Mouse (Mus musculus): ENCODE measurements at regions not wholly inside any gene's neighbourhood (a gene's known extent, or its start where the extent isn't known, plus 50 kb on each side); places are given as distances from the start of the nearest gene placed in this dataset.

DNA sequence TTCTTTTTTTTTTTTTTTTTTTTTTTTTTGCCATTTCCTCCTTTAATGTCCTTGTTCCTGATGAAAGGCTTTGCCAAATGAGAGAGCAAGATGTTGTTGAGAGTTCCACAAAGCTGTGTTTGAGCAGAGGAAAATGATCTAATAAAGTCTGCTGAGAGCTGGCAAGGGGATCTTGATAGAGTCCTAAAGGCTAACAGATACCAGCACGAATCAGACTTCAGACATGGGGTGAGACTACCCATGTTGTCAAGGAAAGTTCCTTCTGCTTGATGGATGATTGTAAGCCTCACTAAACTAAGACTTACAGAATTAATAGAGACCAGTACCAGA is 665.2 kb upstream of the Fam92a start:
- no peak for DNase-seq (ENCODE audit: low spot score in 2 of 2)

DNA sequence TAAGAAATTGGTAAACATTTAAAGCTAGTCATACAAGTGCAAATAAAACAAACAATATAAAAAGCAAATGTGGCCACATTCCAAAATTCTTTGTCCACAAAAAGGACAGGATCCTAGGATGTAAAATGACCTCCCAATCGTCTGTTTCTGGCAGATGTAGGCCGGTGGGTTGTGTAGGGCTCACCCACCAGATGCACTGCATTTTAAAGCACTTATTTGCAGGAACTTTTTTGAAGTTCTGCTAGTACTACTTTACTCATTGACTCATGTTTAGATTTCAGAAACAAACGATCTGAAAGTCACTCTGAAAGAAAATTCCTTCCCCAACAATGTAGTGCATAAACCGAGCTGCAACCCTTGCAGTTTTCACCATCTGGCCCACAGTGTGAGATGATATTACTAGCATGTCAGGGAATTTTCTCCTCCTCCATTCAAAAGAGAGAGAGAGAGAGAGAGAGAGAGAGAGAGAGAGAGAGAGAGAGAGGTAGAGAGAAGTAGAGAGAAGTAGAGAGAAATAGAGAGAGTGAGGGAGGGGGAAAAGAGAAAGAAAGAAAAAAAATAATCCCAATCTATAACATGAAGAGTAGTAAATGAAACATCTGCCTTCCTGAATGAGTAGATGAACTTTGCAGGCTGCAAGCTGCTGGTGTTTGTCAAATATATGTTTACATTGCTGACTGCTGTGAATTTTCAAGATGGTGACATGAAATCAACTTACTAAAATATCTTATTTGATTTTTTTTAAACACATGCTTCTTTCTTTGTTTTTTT is 664.7 kb upstream of the Fam92a start:
- no peak for DNase-seq (ENCODE audit: low spot score in 2 of 2)

DNA sequence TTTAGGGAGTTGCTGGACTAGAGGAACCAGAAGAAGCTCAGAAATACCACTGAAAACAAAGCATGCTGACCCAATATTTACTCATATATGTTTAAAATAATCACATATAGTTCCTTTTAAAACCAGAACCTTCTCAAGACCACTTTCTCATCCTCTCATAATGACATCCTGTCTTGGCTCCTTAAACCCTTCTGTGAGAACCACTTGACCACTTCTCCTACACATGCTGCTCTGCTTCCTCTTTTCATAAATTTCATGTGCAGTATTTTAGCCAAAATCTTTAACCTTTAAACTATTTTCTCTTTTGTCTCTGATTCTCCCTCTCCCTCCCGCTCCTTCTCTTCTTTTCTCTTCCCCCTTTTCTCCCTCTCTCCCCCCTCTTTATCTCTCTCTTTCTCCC is 654.6 kb upstream of the Fam92a start:
- no peak for DNase-seq (ENCODE audit: low spot score in 2 of 2)

DNA sequence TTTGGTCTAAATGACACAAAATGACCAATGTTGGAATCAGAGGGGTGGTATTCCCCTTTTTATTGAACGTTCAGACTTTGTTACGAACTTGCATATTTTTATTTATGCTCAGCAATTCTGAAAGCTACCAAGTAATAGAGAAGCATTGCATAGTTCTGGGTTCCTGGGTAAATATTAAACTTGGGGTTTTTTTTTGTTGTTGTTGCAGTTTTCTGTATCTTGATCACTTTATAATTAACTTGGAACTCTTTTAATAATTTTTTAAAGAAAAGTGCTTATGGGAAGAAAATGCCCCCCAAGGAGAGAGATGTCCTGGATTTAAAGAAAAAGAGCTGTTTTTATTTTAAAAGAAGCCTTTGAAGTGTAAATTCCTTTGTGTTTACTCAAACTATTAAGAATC is 642.4 kb upstream of the Fam92a start:
- DNase-seq (ENCODE audit: low spot score in 2 of 2) = no peak

DNA sequence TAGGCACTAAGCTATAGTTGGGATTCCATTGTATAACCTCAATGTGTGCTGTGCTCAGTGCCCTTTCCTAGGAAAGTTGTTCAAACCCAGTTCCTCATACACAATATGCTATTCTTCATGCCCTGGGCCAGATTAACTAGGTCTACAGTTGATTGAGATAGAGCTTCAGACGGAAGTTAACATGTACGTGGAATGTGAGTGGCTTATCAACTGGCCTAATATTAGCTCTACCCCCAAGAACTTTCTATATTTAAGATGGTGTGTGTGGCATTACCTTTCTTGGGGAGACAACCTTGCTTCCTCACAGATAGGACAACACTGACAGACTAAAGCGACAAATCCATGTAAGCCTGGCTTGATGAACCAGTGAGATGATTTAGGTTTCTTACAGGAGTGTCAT is 629.4 kb upstream of the Fam92a start:
- DNase-seq (ENCODE audit: low spot score in 2 of 2) = no peak

DNA sequence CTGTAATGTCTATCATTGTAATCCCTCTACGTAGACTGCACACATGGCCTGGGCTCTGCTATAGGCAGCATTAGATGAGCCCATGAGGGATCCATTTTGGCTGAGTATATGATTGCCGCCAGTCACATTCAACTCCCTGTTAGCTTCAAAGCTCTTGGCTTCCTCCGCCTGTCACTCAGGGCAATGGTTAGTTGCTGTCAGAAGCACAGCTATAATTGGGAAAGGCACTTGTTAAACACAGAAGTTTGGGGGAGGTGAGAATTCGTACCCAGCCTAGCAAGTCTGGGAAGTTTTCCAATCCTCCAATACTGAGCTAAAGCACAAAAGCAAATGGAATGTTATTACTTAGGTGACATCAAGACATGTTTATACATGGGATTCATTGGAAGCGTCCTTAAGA is 627.7 kb upstream of the Fam92a start:
- DNase-seq (ENCODE audit: low spot score in 2 of 2) = no peak

DNA sequence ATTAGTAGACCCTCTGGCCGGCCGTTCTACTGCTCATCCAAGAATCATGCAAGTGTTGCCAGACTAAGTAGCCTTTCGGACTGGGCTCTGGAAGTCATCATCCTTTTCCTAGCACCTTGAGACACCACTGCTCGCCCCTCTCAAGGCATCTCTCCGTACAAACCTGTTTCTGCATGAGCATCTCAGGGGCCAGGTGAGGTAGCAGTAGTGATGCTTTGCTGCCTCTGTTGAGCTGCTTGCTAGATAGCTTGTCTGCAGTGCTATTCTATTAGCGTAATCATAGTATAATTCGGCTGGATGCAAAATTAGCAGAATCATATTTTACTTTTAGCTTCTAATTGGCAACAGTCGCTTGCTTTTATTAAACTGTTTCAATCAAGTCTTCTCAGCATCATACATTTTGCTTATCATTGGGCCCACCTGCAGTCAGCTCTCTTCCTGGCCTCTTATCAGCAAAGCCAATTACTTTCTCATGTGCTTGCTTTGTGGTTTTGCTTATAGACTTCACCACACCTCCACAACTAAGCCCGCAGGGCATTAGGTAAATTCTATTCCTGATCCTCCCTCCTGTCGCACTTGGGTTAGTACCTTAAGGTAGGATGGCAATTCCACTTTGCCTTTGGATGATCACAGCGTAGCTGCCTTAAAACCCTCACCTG is 621.1 kb upstream of the Fam92a start:
- no peak for DNase-seq (ENCODE audit: low spot score in 2 of 2)

DNA sequence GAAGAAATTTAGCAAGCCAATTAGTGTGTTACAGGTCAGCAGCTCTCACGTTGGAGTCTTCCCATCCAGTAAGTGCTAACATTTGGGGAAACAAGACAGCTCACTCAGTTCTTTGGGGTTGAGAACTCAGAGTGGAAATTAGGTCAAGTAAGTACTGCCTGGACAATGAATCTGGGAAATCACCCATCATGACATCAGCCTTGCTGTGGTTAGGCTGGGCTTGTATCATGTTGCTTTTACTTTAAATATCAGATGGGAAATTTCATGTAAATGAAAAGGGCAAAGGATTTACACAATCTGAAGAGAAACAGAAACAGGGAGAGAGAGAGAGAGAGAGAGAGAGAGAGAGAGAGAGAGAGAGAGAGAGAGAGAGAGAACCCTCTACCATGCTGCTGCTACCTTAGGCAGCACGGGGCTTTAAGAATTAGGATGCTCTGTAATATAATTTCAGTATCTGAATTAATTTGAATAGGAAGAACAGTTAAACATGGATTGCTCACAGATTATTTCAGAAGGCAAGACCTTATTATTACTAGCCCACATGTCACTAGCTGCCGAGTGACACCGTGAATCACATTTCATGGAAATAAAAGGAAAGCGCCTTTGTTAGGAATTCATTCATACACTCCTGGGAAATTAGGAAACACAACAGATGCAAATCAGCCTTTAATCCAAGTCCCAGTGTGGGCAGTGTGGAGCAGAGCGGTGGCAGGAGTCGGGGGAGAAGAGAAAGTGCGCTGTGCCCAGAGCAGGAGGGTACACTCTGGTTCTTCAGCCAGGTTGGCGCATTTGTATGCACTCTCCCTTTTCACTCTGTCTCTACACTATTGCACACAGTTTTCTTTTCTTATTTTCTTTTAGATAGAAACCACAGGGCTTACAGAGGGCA is 620.2 kb upstream of the Fam92a start:
- DNase-seq (ENCODE audit: low spot score in 2 of 2) = no peak

DNA sequence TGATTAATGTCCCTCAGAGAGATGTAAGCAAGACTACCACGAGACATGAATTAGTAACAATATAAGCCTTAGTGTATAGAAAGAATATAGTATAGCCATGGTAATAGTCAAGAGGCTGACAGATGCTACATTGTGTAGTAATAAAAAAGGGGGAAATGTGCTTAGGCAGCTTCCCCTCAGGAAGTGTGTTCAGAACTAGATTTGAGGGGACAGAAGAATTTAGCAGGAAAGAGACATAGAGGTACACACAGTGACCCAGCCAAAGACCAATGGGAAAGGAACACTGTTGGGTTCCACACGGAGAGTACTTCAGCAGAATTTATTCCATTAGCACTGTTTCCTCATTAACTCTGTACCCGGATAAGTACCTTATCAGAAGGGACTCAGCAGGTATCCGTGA is 614.0 kb upstream of the Fam92a start:
- no peak for DNase-seq (ENCODE audit: low spot score in 2 of 2)

DNA sequence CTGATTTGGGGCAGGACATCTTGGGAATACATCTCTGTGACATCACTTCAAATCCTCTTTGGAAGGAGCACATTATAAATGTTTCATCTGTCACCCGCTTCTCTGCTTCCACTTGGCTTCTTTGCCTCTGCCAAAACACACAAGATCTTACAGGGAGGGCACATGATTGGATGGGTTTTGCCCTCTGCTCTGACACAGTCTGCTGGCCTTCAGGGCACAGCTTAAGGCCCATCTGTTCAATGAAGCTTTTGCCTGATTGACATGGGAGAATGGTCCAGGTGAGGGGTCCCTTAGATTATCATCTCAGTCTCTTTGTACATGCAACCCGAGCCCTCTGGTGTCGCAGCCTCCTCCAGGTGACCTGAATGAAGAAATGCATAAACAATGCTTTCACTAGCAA is 612.7 kb upstream of the Fam92a start:
- no peak for DNase-seq (ENCODE audit: low spot score in 2 of 2)

DNA sequence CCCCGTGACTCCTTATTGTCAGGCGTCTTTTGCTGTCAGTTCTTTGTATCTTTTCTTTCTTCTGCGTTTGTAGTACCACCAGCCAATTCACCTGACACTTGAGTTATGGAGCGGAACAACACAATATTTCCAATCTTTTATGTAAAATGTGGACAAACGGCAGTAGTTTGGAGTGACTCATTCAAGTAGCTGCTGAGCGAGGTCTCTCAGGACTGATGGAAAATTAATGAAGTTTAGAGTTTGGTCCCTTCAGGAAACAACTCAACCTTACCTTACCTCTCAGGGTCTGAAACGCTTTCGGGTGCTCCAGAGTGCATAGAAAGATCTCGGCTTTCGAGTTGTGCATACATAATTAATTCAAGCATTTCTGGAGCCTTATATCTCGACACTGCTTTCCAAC is 612.3 kb upstream of the Fam92a start:
- DNase-seq (ENCODE audit: low spot score in 2 of 2) = no peak

DNA sequence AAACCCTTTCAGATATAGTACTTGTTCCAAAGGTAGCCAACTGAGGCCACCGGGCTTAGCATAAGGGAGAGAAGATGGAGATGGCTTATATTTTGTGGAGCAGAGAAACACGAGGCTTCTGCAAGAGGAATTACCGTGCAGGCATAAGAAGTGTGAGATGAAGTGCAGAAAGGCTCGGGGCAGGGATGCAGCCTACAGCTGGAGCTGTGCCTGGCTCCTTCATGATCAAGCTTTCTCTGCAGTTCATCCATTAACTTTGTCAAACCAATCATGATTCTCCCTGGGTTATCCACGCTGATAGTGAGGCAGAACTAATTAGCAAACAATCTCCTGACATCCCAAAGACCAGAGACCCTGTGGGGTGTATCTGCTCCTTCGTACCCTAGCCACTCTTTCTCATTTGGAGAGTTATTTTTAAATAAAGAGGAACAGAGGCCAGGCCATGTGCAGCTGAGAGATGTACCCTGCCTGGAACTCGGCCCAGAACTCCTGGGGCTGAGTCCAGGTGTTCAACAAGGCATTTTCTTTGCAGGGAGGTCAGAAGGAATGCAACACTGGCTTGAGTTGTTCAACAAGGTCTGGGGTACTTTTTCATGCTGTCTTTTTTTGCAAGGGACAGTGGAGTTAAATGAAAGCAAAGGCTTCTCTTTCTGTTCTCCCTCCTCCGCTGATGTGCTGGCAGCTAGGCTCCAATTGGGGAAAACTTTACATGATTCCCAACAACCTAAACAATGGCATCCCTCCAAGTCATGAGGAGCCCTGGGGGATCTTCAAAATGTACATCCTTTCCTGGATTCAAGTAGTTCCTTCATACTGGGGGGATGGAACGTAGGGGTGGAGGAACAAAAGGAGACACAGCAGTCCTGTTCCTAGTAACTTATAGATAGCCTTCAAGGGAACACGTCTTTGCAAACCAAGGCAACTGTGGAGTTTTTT is 610.4 kb upstream of the Fam92a start:
- no peak for DNase-seq (ENCODE audit: low spot score in 2 of 2)

DNA sequence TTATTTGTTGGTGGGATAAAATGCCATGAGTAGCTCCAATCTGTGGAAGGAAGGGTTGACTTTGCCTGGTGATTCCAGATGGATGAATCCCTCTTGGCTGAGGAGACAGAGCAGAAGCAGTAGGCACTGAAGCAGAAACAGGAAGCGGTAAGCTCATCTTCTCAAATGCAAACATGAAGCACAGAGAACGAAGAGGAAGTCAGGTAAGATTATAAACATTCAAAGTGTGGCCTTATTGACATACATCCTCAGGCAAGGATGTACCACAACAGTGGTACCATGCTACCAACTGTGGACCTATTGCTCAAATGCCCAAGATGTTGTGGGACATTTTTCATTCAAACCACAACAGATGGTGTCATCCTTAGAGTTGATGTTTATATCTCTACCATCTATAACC is 608.4 kb upstream of the Fam92a start:
- DNase-seq (ENCODE audit: low spot score in 2 of 2) = no peak

DNA sequence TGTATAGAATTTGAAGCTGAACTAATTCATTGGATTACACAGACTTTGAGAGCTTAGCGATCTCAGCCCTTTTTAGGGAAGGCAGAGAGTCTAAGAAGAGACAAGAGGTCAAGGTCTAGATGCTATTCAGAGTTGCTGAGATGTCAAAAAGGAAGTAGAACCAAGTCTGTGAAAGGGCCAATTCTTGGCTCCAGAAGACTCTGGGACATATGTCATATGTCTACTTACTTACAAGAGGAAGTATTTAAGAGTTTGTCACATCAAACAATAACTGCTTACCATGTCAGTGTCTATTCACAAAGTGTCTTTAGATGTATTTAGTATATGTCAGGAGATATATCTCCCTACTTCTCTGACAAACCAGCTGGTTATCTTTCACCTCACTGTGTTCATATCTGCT is 607.4 kb upstream of the Fam92a start:
- no peak for DNase-seq (ENCODE audit: low spot score in 2 of 2)

DNA sequence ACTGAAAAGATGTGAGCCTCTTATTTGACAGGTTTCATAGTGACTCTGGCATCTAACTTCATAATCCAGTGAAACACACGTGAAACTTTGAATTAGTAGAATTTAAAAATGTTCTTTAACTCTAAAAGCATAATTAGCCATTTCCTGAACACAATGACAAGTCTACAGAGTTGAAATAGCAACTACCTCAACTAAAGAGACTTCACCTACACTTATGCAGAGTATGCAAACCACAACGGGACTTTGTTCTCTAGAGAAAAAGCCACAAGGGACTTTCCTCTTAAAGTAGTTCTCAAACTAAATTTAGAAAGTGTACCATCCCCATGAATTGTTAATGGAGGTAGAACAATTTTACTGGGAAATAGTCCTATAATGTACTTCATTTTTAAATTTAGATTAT is 606.3 kb upstream of the Fam92a start:
- DNase-seq (ENCODE audit: low spot score in 2 of 2) = no peak

DNA sequence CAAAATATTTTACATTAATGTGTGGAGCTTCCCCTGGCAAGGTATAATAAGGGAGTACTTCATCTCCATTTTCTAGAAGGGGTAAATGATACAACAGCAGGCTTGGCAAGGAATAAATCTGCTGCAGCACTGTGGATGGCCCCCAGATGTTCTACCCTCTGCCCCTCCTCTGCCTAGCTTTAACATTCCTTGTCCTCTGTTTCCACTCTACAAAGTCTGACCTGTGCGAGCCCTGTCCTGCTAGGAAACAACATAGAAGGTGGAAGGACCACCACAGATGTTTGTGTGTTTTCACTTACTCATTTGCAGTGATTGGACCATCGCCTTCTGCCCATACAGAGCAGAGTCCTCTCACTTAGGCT is 604.4 kb upstream of the Fam92a start:
- no peak for DNase-seq (ENCODE audit: low spot score in 2 of 2)

DNA sequence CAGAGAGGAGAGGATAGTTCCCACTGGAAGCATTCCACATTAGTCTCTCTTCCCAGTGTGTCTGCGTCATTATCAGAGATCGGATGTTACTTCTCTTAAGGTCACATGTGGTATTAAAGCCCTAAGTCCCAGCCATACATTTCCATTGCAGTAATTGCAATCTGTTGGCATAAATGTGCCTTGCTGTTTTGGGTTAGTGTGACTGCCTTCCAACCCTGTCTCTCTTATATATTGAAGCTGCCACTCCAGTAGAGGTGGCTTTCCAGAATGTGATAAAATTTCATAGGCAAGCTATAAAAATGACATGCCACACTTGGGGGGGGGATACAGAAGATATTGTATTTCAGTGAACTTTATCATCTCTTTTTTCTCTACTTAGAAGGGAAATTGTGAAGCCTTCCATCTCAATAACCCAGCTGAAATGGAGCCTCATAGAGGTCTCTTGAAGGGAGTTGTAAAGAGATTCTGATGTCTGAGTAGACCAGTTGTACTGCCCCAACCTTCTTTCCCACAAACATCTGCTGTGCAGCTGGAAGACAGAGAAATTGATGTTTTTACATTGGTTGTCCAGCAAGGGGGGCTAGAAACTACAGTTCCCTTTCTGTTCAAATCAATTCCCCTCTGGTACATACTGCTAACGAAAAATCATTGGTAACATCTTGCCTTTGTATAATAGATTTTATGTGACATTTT is 603.9 kb upstream of the Fam92a start:
- DNase-seq (ENCODE audit: low spot score in 2 of 2) = no peak

DNA sequence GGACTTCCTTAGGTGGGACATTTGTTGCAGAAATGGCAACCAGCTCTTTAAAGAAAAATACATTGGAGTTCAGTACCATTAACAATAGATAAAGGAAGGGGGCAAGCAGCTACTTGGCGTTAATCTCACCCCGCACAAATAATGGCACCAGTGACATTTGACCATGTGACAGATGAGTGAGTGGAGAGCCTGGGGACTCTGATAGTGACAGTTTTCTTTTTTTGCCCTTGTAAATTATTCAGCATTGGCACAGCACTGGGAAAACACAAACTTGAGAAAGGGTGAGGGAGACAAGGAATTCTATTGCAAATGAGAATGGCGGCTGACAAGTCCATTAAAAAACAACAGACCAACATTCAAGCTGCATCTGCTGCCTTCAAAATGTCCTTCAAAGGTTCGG is 603.3 kb upstream of the Fam92a start:
- DNase-seq (ENCODE audit: low spot score in 2 of 2) = no peak

DNA sequence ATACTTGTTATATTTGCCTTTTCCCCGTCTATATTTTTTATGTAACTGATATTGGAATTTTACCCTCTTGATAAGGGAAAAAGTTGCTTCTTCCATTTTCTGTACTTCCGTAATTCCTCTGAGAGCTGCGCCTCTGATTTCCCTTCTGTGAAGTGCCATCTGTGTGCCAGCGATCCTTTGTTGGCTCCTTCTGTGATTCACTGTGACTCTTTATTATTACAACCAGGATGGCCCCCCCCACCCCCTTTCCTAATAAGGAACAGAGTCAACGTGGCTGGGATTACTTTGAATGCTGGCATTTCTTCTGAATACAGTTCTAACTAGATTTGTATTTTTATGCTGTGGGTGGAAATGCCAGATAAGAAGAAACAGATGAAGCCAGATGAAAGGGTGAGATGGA is 602.9 kb upstream of the Fam92a start:
- no peak for DNase-seq (ENCODE audit: low spot score in 2 of 2)

DNA sequence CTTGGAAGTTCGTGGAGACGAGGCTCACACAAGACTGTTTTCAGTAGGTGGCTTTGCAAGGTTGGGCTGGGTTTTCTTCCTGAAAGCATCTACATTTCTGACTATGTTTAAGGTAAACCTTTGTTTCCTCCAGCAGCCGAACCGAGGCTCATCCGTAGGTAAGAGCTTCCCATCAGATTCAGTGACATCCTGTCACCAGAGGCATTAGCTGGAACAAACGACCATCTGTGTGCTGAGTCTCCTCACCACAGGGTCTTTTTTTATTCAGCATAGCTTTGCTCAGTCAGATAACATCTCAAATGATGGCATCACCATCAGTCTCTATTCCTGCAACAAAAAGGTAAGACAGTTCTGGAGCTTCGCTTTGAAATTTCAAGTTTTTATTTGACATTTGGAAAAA is 601.4 kb upstream of the Fam92a start:
- DNase-seq (ENCODE audit: low spot score in 2 of 2) = no peak

DNA sequence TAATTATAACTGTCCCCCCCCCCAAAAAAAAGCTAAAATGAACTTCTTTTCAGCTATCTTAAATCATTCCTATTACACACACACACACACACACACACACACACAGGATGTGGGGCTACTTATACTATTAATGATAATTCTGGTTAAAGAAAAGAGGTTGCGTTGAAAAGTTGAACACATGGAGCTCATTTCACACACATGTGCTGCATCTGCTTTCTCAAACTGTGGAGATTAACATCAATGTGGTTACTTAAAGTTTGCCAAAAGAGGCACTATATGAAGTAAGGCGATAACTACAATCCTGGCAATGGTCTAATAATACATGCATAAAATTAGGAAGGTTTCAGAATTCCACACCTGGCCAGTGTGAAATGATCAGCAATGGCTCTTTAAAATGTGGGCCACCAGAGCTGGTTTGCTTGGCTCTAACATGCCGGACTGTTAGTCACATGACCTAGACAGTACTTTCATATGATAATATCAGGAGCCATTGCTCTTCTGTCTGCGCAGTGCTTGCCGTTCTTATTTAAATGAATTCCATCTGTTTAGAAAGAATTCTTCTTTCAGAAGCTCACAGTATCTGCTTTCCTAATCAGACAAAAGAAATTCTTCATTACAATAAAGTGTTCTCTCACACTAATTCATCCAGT is 598.4 kb upstream of the Fam92a start:
- no peak for DNase-seq (ENCODE audit: low spot score in 2 of 2)

Measured in thymus, postnatal 10 days (tissue).